Mouse (Mus musculus): ENCODE measurements around the gene Zfp385c.

Gene Zfp385c

GRCm38 (mm10) chr11:100692164-100692616 is at the start of gene Zfp385c:
Gene Zfp385c (minus strand): TSS chr11:100692455.
- no peak for DNase-seq (ENCODE audit: low read depth, low spot score)

GRCm38 (mm10) chr11:100741348-100741747 is 49.1 kb upstream of the Zfp385c start:
- no peak for DNase-seq (ENCODE audit: low read depth, low spot score)

GRCm38 (mm10) chr11:100738749-100739148 is 46.5 kb upstream of the Zfp385c start:
- DNase-seq (ENCODE audit: low read depth, low spot score) = no peak

GRCm38 (mm10) chr11:100738066-100738604 is 45.9 kb upstream of the Zfp385c start, which contains the start of gene Rab5c:
Gene Rab5c (minus strand): TSS chr11:100738215.
- DNase-seq (ENCODE audit: low read depth, low spot score) = peak; percentile 100

- peak; percentile 38 for DNase-seq (ENCODE audit: low read depth, low spot score)
Observed at GRCm38 (mm10) chr11:100737105-100737733, 45.0 kb upstream of the Zfp385c start.

- DNase-seq (ENCODE audit: low read depth, low spot score) = no peak
Observed at GRCm38 (mm10) chr11:100736746-100737080, 44.5 kb upstream of the Zfp385c start.

GRCm38 (mm10) chr11:100735954-100736745 is 43.9 kb upstream of the Zfp385c start:
- DNase-seq (ENCODE audit: low read depth, low spot score) = peak; percentile 29

GRCm38 (mm10) chr11:100735134-100735865 is 43.0 kb upstream of the Zfp385c start:
- peak; percentile 55 for DNase-seq (ENCODE audit: low read depth, low spot score)

GRCm38 (mm10) chr11:100730477-100731205 is 38.4 kb upstream of the Zfp385c start:
- DNase-seq (ENCODE audit: low read depth, low spot score) = no peak

GRCm38 (mm10) chr11:100729976-100730375 is 37.7 kb upstream of the Zfp385c start:
- DNase-seq (ENCODE audit: low read depth, low spot score) = no peak

- no peak for DNase-seq (ENCODE audit: low read depth, low spot score)
Observed at GRCm38 (mm10) chr11:100728601-100729000, 36.3 kb upstream of the Zfp385c start.

- DNase-seq (ENCODE audit: low read depth, low spot score) = no peak
Observed at GRCm38 (mm10) chr11:100727201-100727600, 34.9 kb upstream of the Zfp385c start.

GRCm38 (mm10) chr11:100724919-100725512 is 32.8 kb upstream of the Zfp385c start:
- no peak for DNase-seq (ENCODE audit: low read depth, low spot score)

- DNase-seq (ENCODE audit: low read depth, low spot score) = no peak
Observed at GRCm38 (mm10) chr11:100722493-100723028, 30.3 kb upstream of the Zfp385c start.

- no peak for DNase-seq (ENCODE audit: low read depth, low spot score)
Observed at GRCm38 (mm10) chr11:100721776-100722492, 29.7 kb upstream of the Zfp385c start.

- DNase-seq (ENCODE audit: low read depth, low spot score) = peak; percentile 45
Observed at GRCm38 (mm10) chr11:100721254-100721653, 29.0 kb upstream of the Zfp385c start.

GRCm38 (mm10) chr11:100720345-100720744 is 28.1 kb upstream of the Zfp385c start:
- DNase-seq (ENCODE audit: low read depth, low spot score) = peak; percentile 69

GRCm38 (mm10) chr11:100719893-100720292 is 27.6 kb upstream of the Zfp385c start:
- no peak for DNase-seq (ENCODE audit: low read depth, low spot score)

- DNase-seq (ENCODE audit: low read depth, low spot score) = no peak
Observed at GRCm38 (mm10) chr11:100719312-100719711, 27.1 kb upstream of the Zfp385c start.

GRCm38 (mm10) chr11:100718866-100719265 is 26.6 kb upstream of the Zfp385c start:
- no peak for DNase-seq (ENCODE audit: low read depth, low spot score)

Data from 3T3-L1 (cell line).